ENCODE assay signal across 7 mouse cellular contexts in the genomic region with DNA sequence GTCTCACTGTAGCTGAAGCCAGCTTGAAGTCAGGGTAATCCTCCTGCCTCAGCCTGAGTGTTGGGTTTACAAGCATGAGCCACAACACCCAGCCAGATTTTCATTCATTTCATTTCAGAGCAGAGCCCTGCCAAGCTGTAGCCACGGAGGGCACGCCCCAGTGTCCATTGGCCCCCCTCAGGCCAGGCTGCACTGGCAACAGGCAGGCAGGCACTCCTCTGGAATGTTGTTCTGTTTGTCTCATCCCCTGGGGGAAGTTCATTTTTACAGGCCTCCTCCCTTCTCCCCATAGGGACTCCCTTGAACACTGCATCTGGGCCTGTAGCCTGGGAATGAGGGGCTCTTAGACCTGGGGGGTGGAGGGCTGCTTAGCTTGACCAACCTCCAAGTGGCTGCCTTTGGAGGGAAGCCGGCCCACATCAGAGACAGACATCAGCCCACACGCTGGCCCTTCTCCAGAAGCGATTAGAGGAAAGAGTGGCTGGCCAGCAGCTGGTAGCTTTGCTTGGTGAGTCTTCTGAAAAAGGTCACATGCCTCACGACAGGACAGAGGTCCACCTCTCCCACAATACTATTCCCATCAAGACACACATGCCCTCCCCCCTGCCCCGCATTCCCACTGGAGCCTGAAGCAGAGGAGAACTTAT. TPM values are rescaled to one million over a fixed set of nuclear protein-coding genes. Genes with fewer than 3 reads are reported as not detected.
DNase-seq lines count a peak whose midpoint lies in the region; TF ChIP-seq lines count a peak whose summit lies in the region.

No protein-coding gene starts in this region.

- TF ChIP-seq EP300 in heart, adult 2 months (IDR thresholded peaks at IDR 0.05; ENCODE audit: insufficient read depth, low read depth, low read length): peak; percentile 66

- WGBS in heart, adult 2 months: 2% methylated on average over 7 of the region's 7 CpGs
- 18% methylated on average over 7 of the region's 7 CpGs for WGBS in lung, adult 2 months

- H3K4me3 ChIP-seq in heart, adult 2 months: no peak overlapping the region
- no peak overlapping the region for H3K4me3 ChIP-seq in lung, adult 2 months (replicated peaks; ENCODE audit: extremely low read depth, low read depth, low read length)

- H3K27me3 ChIP-seq in heart, adult 2 months (ENCODE audit: control insufficient read depth, insufficient read depth, low read length): no peaks in the 10 kb centered on the region

- H3K79me2 ChIP-seq in heart, adult 2 months (replicated peaks; ENCODE audit: control insufficient read depth, insufficient read depth, low read length): peaks cover 19% of the 10 kb centered on the region

- H3K9ac ChIP-seq in heart, adult 2 months (ENCODE audit: low read depth, low read length): no peak overlapping the region

- no peak for TF ChIP-seq POLR2A in heart, adult 2 months (IDR thresholded peaks at IDR 0.05; ENCODE audit: insufficient read depth, low read depth, low read length)
- no peak for TF ChIP-seq POLR2A in lung, adult 2 months (IDR thresholded peaks at IDR 0.05; ENCODE audit: borderline replicate concordance, extremely low read depth, low read depth, low read length)

- H3K27ac ChIP-seq in heart, adult 2 months: peak overlapping the region; percentile 71

- no peak; the same call in 1 of the 2 replicates for TF ChIP-seq CTCF in heart, adult 2 months (IDR thresholded peaks at IDR 0.05)
- no peak for TF ChIP-seq CTCF in lung, adult 2 months (IDR thresholded peaks at IDR 0.05; ENCODE audit: insufficient read depth, low read length)

- DNase-seq in 3T3-L1 (ENCODE audit: low read depth, low spot score): peak; percentile 92
- peak; percentile 79 to 90 for DNase-seq in adrenal gland, adult (ENCODE audit: inconsistent age in 2 of 2, low spot score in 1 of 2)
- peak; percentile 78 to 86 for DNase-seq in heart, adult 2 months
- peak; percentile 65 to 78 for DNase-seq in kidney, adult 8-10 months
- DNase-seq in lung, adult 2 months: peak; percentile 62
- DNase-seq in right cerebral cortex, postnatal 4 days: peak; percentile 45
- DNase-seq in spleen, postnatal 4 days (ENCODE audit: low spot score in 2 of 2): no peak

- peaks cover 8% of the 10 kb centered on the region for H3K36me3 ChIP-seq in heart, adult 2 months (ENCODE audit: control insufficient read depth, insufficient read depth, low read length)

- H3K4me1 ChIP-seq in heart, adult 2 months (ENCODE audit: control insufficient read depth, insufficient read depth, low read length): peaks cover 61% of the 10 kb centered on the region
- peaks cover 75% of the 10 kb centered on the region for H3K4me1 ChIP-seq in lung, adult 2 months (ENCODE audit: control insufficient read depth, insufficient read depth, low read length)

- intact Hi-C loops in heart, adult 2 months (cut with DNase I): no loop called here

RNA-seq across cellular contexts. Expression of a gene that starts 11.8 kb away (rescaled TPM):
- 10 to 100 TPM; 38.7 to 42.9 TPM for total RNA-seq in heart, adult 2 months (2021)
- polyA plus RNA-seq in heart, adult 2 months (2012; rRNA removed): 83.1 and 84.2 TPM in 2 replicates
- 269 and 331 TPM in 2 replicates for polyA plus RNA-seq in lung, adult 2 months (2012; rRNA removed)

RNA-seq across cellular contexts. Expression of a gene that starts 45.1 kb away (rescaled TPM):
- total RNA-seq in heart, adult 2 months (2021): 10 to 100 TPM in 1 of 2 experiments, 1 to 10 TPM in 1; 9.3 to 13.7 TPM
- 3.4 and 4.3 TPM in 2 replicates for polyA plus RNA-seq in heart, adult 2 months (2012; rRNA removed)
- 12.1 and 21.0 TPM in 2 replicates for polyA plus RNA-seq in lung, adult 2 months (2012; rRNA removed)

Comparison
In these comparisons a context has a peak if more than half of its experiments do, and no peak if none do; other contexts are left out.
1. DNase-seq: peak in 3T3-L1 (single experiment), adrenal gland, adult (2 of 2), heart, adult 2 months (2 of 2), kidney, adult 8-10 months (2 of 2), lung, adult 2 months (single experiment) and right cerebral cortex, postnatal 4 days (single experiment); none in spleen, postnatal 4 days (0 of 2).